1 mouse cellular context compared by ENCODE assay signal in the genomic region with DNA sequence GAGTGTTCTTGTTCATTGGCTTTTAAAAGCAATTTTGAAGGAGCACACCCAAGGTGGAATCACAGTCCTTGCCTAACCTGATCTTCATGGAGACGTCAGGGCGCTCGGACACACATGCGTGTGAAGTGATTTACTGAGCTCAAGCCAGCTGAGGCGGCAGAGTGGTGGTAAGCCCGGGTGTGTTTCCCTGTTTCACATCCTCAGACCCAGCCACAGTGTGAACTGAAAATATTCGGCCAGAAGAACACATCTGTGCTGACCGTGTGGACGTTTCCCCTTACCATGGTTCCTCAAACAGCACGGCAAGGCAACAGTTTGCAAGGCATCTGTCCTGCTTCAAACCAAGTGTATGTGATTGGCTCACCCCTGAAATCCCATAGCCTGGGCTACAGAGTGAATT.
TF ChIP-seq lines count a peak whose summit lies in the region.

No protein-coding gene starts in this region.

TF ChIP-seq in CH12.LX, 34 proteins besides CTCF, POLR2A, EP300 and RAD21 (continued from another document):
- peak; percentile 33; the same call in 1 of the 2 replicates for TF ChIP-seq MEF2A (IDR thresholded peaks at IDR 0.05; ENCODE audit: borderline replicate concordance, low read depth, low read length)
TF ChIP-seq in CH12.LX: peak in this region for 9.
